Mouse (Mus musculus) induced T-regulatory cell, adult 2 months (primary cell): ENCODE data around the gene Arl3.

ENCODE experiments used
- DNase-seq: peaks from one replicate; pipeline ENCODE4 v3.0.0-alpha.2; 2012; ENCODE audit warnings: low read depth

Arl3 gene

GRCm38 (mm10) chr19:46533525-46533924, 39.5 kb downstream of the Arl3 start:
- DNase-seq: no peak

GRCm38 (mm10) chr19:46533066-46533465, 39.9 kb downstream of the Arl3 start:
- DNase-seq: no peak

- DNase-seq: peak; percentile 6
These were observed 40.8 kb downstream of the Arl3 start for GRCm38 (mm10) chr19:46532031-46532688.

GRCm38 (mm10) chr19:46531071-46532030, 41.6 kb downstream of the Arl3 start:
- no peak for DNase-seq

- no peak for DNase-seq
These were observed 42.5 kb downstream of the Arl3 start for GRCm38 (mm10) chr19:46530449-46530990.

- peak; percentile 15 for DNase-seq
These were observed 43.2 kb downstream of the Arl3 start for GRCm38 (mm10) chr19:46529601-46530448.

GRCm38 (mm10) chr19:46528529-46529213, 44.3 kb downstream of the Arl3 start:
- DNase-seq: peak; percentile 65

GRCm38 (mm10) chr19:46527632-46528528, 45.1 kb downstream of the Arl3 start:
- DNase-seq: peak; percentile 7

GRCm38 (mm10) chr19:46525691-46526631, 47.0 kb downstream of the Arl3 start:
- DNase-seq: no peak

- DNase-seq: no peak
These were observed 48.2 kb downstream of the Arl3 start for GRCm38 (mm10) chr19:46524601-46525321.

GRCm38 (mm10) chr19:46524152-46524544, 48.9 kb downstream of the Arl3 start:
- DNase-seq: peak; percentile 42

GRCm38 (mm10) chr19:46523480-46524151, 49.4 kb downstream of the Arl3 start:
- DNase-seq: peak; percentile 42

- no peak for DNase-seq
These were observed 49.9 kb downstream of the Arl3 start for GRCm38 (mm10) chr19:46523131-46523479.

GRCm38 (mm10) chr19:46522433-46523044, 50.5 kb downstream of the Arl3 start:
- DNase-seq: peak; percentile 62

- DNase-seq: no peak
These were observed 51.3 kb downstream of the Arl3 start for GRCm38 (mm10) chr19:46521698-46522097.

- DNase-seq: peak; percentile 51
These were observed 54.0 kb downstream of the Arl3 start for GRCm38 (mm10) chr19:46518828-46519621.

GRCm38 (mm10) chr19:46518352-46518787, 54.6 kb downstream of the Arl3 start:
- peak; percentile 65 for DNase-seq
